ENCODE assay signal across 18 mouse cellular contexts in genomic region chr11:59541324-59541723, GRCm38 (mm10). TPM values are rescaled to one million over a fixed set of nuclear protein-coding genes. Genes with fewer than 3 reads are reported as not detected.
A peak's percentile ranks its signal among the peaks of the same experiment; 100 is the strongest.
DNase-seq lines count a peak whose midpoint lies in the region; ATAC-seq and TF ChIP-seq lines count a peak whose summit lies in the region.
"Had no signal": no experiment of that assay in that cellular context is flagged by ENCODE, and none has a peak within 500 bp of the region (broad histone marks: within the 10 kb centered on the region; RNA-seq: fewer than 3 reads in every experiment).

TSS of gene Nlrp3 (plus strand) at chr11:59541568.

- TF ChIP-seq POLR2A in liver, adult 2 months (IDR thresholded peaks at IDR 0.05; ENCODE audit: extremely low read depth, insufficient read depth, low read length) = no peak
- TF ChIP-seq POLR2A in MEL (IDR thresholded peaks at IDR 0.05; ENCODE audit: control insufficient read depth in 1 of 2, insufficient read depth in 1 of 2, low read depth in 1 of 2, low read length in 2 of 2, poor library complexity in 1 of 2) = no peak

- no peaks in the 10 kb centered on the region for H3K4me1 ChIP-seq in liver, adult 2 months (ENCODE audit: control insufficient read depth, insufficient read depth, low read length)
- H3K4me1 ChIP-seq in liver, embryonic 11.5 days (replicated peaks; ENCODE audit: control insufficient read depth, insufficient read depth, low read length) = no peaks in the 10 kb centered on the region
- H3K4me1 ChIP-seq in MEL (ENCODE audit: control insufficient read depth in 1 of 2, insufficient read depth in 2 of 2, low read length in 2 of 2) = peaks cover 0 to 32% of the 10 kb centered on the region in 2 experiments; a peak in 2 of 4 replicates
- no peaks in the 10 kb centered on the region for H3K4me1 ChIP-seq in forebrain, embryonic 12.5 days
- H3K4me1 ChIP-seq: hindbrain, embryonic 15.5 days had no signal

- H3K4me2 ChIP-seq in liver, embryonic 11.5 days = no peak within 1 kb of the TSS
- H3K4me2 ChIP-seq in forebrain, embryonic 12.5 days = no peak within 1 kb of the TSS
- H3K4me2 ChIP-seq: embryonic facial prominence, embryonic 12.5 days; hindbrain, embryonic 15.5 days; lung, embryonic 15.5 days; neural tube, embryonic 13.5 days had no signal

- H3K9ac ChIP-seq in liver, adult 2 months (ENCODE audit: low read depth, low read length) = no peak within 1 kb of the TSS
- H3K9ac ChIP-seq in liver, embryonic 11.5 days (ENCODE audit: low read depth, low read length) = no peak within 1 kb of the TSS
- no peak within 1 kb of the TSS for H3K9ac ChIP-seq in MEL (ENCODE audit: control insufficient read depth, low read depth, low read length, poor library complexity, severe bottlenecking)
- no peak within 1 kb of the TSS for H3K9ac ChIP-seq in forebrain, embryonic 12.5 days
- H3K9ac ChIP-seq: embryonic facial prominence, embryonic 12.5 days; hindbrain, embryonic 15.5 days; lung, embryonic 15.5 days; neural tube, embryonic 13.5 days had no signal

- peak; percentile 29 for DNase-seq in liver, adult 2 months (ENCODE audit: extremely low read depth, low read depth, low spot score)
- DNase-seq in liver, embryonic 11.5 days (ENCODE audit: low spot score) = no peak
- DNase-seq in MEL (ENCODE audit: low read depth, low spot score) (peak; percentile 44), NIH3T3 (ENCODE audit: low read depth) (peak; percentile 39)
- DNase-seq in cerebellum, adult 18-20 months = no peak
- DNase-seq: adrenal gland, postnatal 25 days; cerebellum, postnatal 36 days; kidney, adult 11 months; kidney, postnatal 10 days; thymus, postnatal 36 days had no signal

- peak within 1 kb of the TSS; percentile 33; the same call in 1 of the 2 replicates for H3K4me3 ChIP-seq in liver, adult 2 months (ENCODE audit: insufficient read depth, low read depth, low read length)
- no peak within 1 kb of the TSS for H3K4me3 ChIP-seq in liver, embryonic 11.5 days (ENCODE audit: low read depth, low read length)
- no peak within 1 kb of the TSS for H3K4me3 ChIP-seq in MEL (ENCODE audit: control insufficient read depth in 1 of 2, insufficient read depth in 1 of 2, low read depth in 2 of 2, low read length in 2 of 2)
- H3K4me3 ChIP-seq in forebrain, embryonic 12.5 days (replicated peaks) = no peak within 1 kb of the TSS
- H3K4me3 ChIP-seq: embryonic facial prominence, embryonic 12.5 days; hindbrain, embryonic 15.5 days; limb, embryonic 10.5 days; lung, embryonic 15.5 days; neural tube, embryonic 13.5 days had no signal

- H3K9me3 ChIP-seq in liver, embryonic 11.5 days (ENCODE audit: control insufficient read depth, low read length) = no peaks in the 10 kb centered on the region
- no peaks in the 10 kb centered on the region for H3K9me3 ChIP-seq in MEL (replicated peaks; ENCODE audit: insufficient read depth, low read length)
- H3K9me3 ChIP-seq in forebrain, embryonic 12.5 days = no peaks in the 10 kb centered on the region
- H3K9me3 ChIP-seq: embryonic facial prominence, embryonic 12.5 days; hindbrain, embryonic 15.5 days; limb, embryonic 10.5 days; lung, embryonic 15.5 days; neural tube, embryonic 13.5 days had no signal

- no peaks in the 10 kb centered on the region for H3K79me2 ChIP-seq in liver, adult 2 months (ENCODE audit: control insufficient read depth, insufficient read depth, low read length)
- H3K79me2 ChIP-seq in MEL (ENCODE audit: control insufficient read depth, insufficient read depth, low read length, poor library complexity) = no peaks in the 10 kb centered on the region

- 74% methylated on average over 3 of the region's 3 CpGs for WGBS in liver, adult 2 months
- 31% methylated on average over 3 of the region's 3 CpGs for WGBS in liver, embryonic 11.5 days
- 47% methylated on average over 3 of the region's 3 CpGs for WGBS in forebrain, embryonic 12.5 days

- peak within 1 kb of the TSS; percentile 19; the same call in 1 of the 2 replicates for H3K27ac ChIP-seq in liver, adult 2 months (replicated peaks; ENCODE audit: insufficient read depth, low read depth, low read length)
- H3K27ac ChIP-seq in liver, embryonic 11.5 days (ENCODE audit: low read depth, low read length) = no peak within 1 kb of the TSS
- H3K27ac ChIP-seq in MEL (ENCODE audit: control insufficient read depth, low read depth, low read length) = no peak within 1 kb of the TSS
- no peak within 1 kb of the TSS for H3K27ac ChIP-seq in forebrain, embryonic 12.5 days
- H3K27ac ChIP-seq: embryonic facial prominence, embryonic 12.5 days; hindbrain, embryonic 15.5 days; limb, embryonic 10.5 days; lung, embryonic 15.5 days; neural tube, embryonic 13.5 days had no signal

- no peak for TF ChIP-seq RAD21 in MEL (IDR thresholded peaks at IDR 0.05; ENCODE audit: low read depth, low read length)

- peak; percentile 34 to 46; a peak in 2 of 4 replicates for TF ChIP-seq EP300 in MEL (IDR thresholded peaks at IDR 0.05; ENCODE audit: low read depth in 1 of 2, low read length in 2 of 2)

- TF ChIP-seq CTCF in liver, adult 2 months (IDR thresholded peaks at IDR 0.05; ENCODE audit: low read depth, low read length) = no peak
- TF ChIP-seq CTCF in MEL (IDR thresholded peaks at IDR 0.05 in 2 of 3, conservative IDR thresholded peaks at IDR 0.05 in 1 of 3; ENCODE audit: control insufficient read depth in 1 of 3, insufficient read depth in 1 of 3, low read depth in 2 of 3, low read length in 3 of 3, poor library complexity in 1 of 3, severe bottlenecking in 1 of 3) = no peak

- no peaks in the 10 kb centered on the region for H3K36me3 ChIP-seq in liver, adult 2 months (ENCODE audit: control insufficient read depth, insufficient read depth, low read length)
- no peaks in the 10 kb centered on the region for H3K36me3 ChIP-seq in liver, embryonic 11.5 days (ENCODE audit: control insufficient read depth, insufficient read depth, low read length)
- H3K36me3 ChIP-seq in MEL (ENCODE audit: control insufficient read depth in 1 of 2, insufficient read depth in 2 of 2, low read length in 2 of 2) = peaks cover 0 to 18% of the 10 kb centered on the region in 2 experiments; a peak in 2 of 4 replicates
- no peaks in the 10 kb centered on the region for H3K36me3 ChIP-seq in forebrain, embryonic 12.5 days (replicated peaks)
- H3K36me3 ChIP-seq: embryonic facial prominence, embryonic 12.5 days; hindbrain, embryonic 15.5 days; limb, embryonic 10.5 days; lung, embryonic 15.5 days; neural tube, embryonic 13.5 days had no signal

- no peaks in the 10 kb centered on the region for H3K27me3 ChIP-seq in liver, adult 2 months (ENCODE audit: control insufficient read depth, insufficient read depth, low read length)
- no peaks in the 10 kb centered on the region for H3K27me3 ChIP-seq in liver, embryonic 11.5 days (replicated peaks; ENCODE audit: control insufficient read depth, insufficient read depth, low read length)
- H3K27me3 ChIP-seq in MEL (ENCODE audit: control insufficient read depth in 1 of 2, insufficient read depth in 2 of 2, low read length in 2 of 2) = peaks cover 0 to 3% of the 10 kb centered on the region in 2 experiments; a peak in 3 of 4 replicates
- H3K27me3 ChIP-seq in forebrain, embryonic 12.5 days = no peaks in the 10 kb centered on the region
- H3K27me3 ChIP-seq: embryonic facial prominence, embryonic 12.5 days; hindbrain, embryonic 15.5 days; lung, embryonic 15.5 days; neural tube, embryonic 13.5 days had no signal

- no peak for ATAC-seq in liver, embryonic 11.5 days (replicated peaks; ENCODE audit: low FRiP score)
- ATAC-seq in megakaryocyte, adult 5-6 weeks (ENCODE audit: poor library complexity, severe bottlenecking) = peak; percentile 61
- ATAC-seq in forebrain, embryonic 12.5 days (ENCODE audit: low FRiP score) = no peak
- ATAC-seq: activated CD4-positive, CD25-positive, alpha-beta regulatory T cell, adult 4 months had no signal

TF ChIP-seq in MEL, 35 proteins besides CTCF, POLR2A, EP300 and RAD21:
- TF ChIP-seq MAX (IDR thresholded peaks at IDR 0.05; ENCODE audit: low read length) (no peak), GATA1 (IDR thresholded peaks at IDR 0.05; ENCODE audit: low read depth, low read length) (0 out of 2 replicates have a peak, but pooled peaks have one; percentile 35)

RNA-seq across cellular contexts. Expression of gene Nlrp3, which starts in this region (rescaled TPM):
- total RNA-seq in liver, adult 2 months (2014; rRNA removed) = 0.55 and 0.60 TPM in 2 replicates
- polyA plus RNA-seq in liver, adult 2 months (2012; rRNA removed) = 0.14 and 0.44 TPM in 2 replicates
- polyA plus RNA-seq in liver, embryonic 11.5 days (2014; fragmentation: Nextera tagmentation; extraction: Ambion mirVana) = 0.34 and 0.39 TPM in 2 replicates
- not detected in 2 replicates for total RNA-seq in MEL (2012; rRNA removed)
- polyA plus RNA-seq in MEL (2012; ENCODE audit: insufficient read depth in 1 of 2, insufficient read length in 2 of 2, low read depth in 1 of 2, low replicate concordance in 2 of 2, missing spikeins in 1 of 2) = not detected
- 23.8 and 32.5 TPM in 2 replicates for total RNA-seq in megakaryocyte, adult 5-6 weeks (2015)
- total RNA-seq in megakaryocyte, adult 5-6 weeks (2017) = 41.2 and 43.0 TPM in 2 replicates
- polyA plus RNA-seq in forebrain, embryonic 12.5 days (2016; fragmentation: Nextera tagmentation; extraction: Ambion mirVana) = 0.10 TPM in 1 of 2 replicates, not detected in the other
- polyA plus RNA-seq: activated CD4-positive, CD25-positive, alpha-beta regulatory T cell, adult 4 months; limb, embryonic 10.5 days had no signal

Comparison
In these comparisons a context has a peak if more than half of its experiments do, and no peak if none do; other contexts are left out.
1. RNA of gene Nlrp3 (total RNA-seq): 23.8 to 43.0 TPM in megakaryocyte, adult 5-6 weeks; 0.55 to 0.60 TPM in liver, adult 2 months and not detected in MEL; every median in the first group is over 10 times any median in the second.
2. Peak in DNase-seq, H3K4me3 ChIP-seq and H3K27ac ChIP-seq in liver, adult 2 months; RNA of the gene not detected or under 1 TPM.
3. Peak in DNase-seq in MEL; RNA of the gene not detected or under 1 TPM.